Mouse (Mus musculus) CH12.LX (cell line): ENCODE data around the gene Kit.

Source experiments
- CTCF ChIP-seq, 2 experiments: IDR thresholded peaks in 1 of 2; conservative IDR thresholded peaks in 1 of 2; 2 replicates each; pipeline ENCODE4 v1.5.1; 2011 to 2012; ENCODE audit warnings: low read depth in 2 of 2, low read length in 2 of 2, improper control_type of control experiment in 1 of 2, inconsistent platforms in 1 of 2, mild to moderate bottlenecking in 1 of 2, moderate library complexity in 1 of 2
- EP300 ChIP-seq: IDR thresholded peaks from 2 replicates; pipeline ENCODE4 v1.6.1; 2011; ENCODE audit warnings: low read length, improper control_type of control experiment
- ETS1 ChIP-seq: conservative IDR thresholded peaks from 2 replicates; pipeline ENCODE4 v1.6.1; 2012; ENCODE audit warnings: low read depth, mild to moderate bottlenecking, inconsistent platforms, low read length, improper control_type of control experiment, moderate library complexity
- MAFK ChIP-seq: IDR thresholded peaks from 2 replicates; pipeline ENCODE4 v1.6.1; 2011; ENCODE audit warnings: low read length, improper control_type of control experiment; ENCODE audit not compliant: insufficient replicate concordance
- MAX ChIP-seq: IDR thresholded peaks from 2 replicates; pipeline ENCODE4 v1.6.1; 2011; ENCODE audit warnings: low read length, improper control_type of control experiment
- MEF2A ChIP-seq: IDR thresholded peaks from 2 replicates; pipeline ENCODE4 v1.6.1; 2014; ENCODE audit warnings: low read depth, mild to moderate bottlenecking, inconsistent platforms, low read length, improper control_type of control experiment, borderline replicate concordance
- POLR2A ChIP-seq: IDR thresholded peaks from 2 replicates; pipeline ENCODE4 v1.6.1; 2011; ENCODE audit warnings: low read depth, mild to moderate bottlenecking, improper control_type of control experiment, low read length
- RCOR1 ChIP-seq: conservative IDR thresholded peaks from 2 replicates; pipeline ENCODE4 v1.6.1; 2012; ENCODE audit warnings: low read depth, mild to moderate bottlenecking, inconsistent platforms, low read length, improper control_type of control experiment
- SIN3A ChIP-seq: IDR thresholded peaks from 2 replicates; pipeline ENCODE4 v1.6.1; 2012; ENCODE audit warnings: low read length, improper control_type of control experiment, inconsistent platforms
- USF1 ChIP-seq: IDR thresholded peaks from 2 replicates; pipeline ENCODE4 v1.6.1; 2014; ENCODE audit warnings: low read depth, mild to moderate bottlenecking, inconsistent platforms, low read length, improper control_type of control experiment

GRCm38 (mm10) chr5:75653431-75653830, 78.7 kb downstream of the Kit start:
- TF ChIP-seq RCOR1 (no peak), EP300 (no peak), MEF2A (no peak), MAFK (no peak), CTCF (conservative IDR thresholded peaks at IDR 0.05 in 1 of 2, IDR thresholded peaks at IDR 0.05 in 1 of 2; ENCODE audit: low read depth in 2 of 2, low read length in 2 of 2) (no peak), ETS1 (no peak), USF1 (no peak), SIN3A (no peak), POLR2A (no peak), MAX (no peak)
